Mouse (Mus musculus): ENCODE data around the gene Hist1h1t. TPM values are rescaled to one million over a fixed set of nuclear protein-coding genes. Genes with fewer than 3 reads are reported as not detected.
"Not testable (repeated sequence)": the region's sequence is repeated elsewhere in the genome, so short reads cannot be mapped to it uniquely, and the experiment has no call there.

Hist1h1t gene
- polyA plus RNA-seq, 1 experiment: not detected

- H3K27ac ChIP-seq (replicated peaks; ENCODE audit: low read depth, low read length): peak overlapping the region; percentile 89
- H3K4me1 ChIP-seq (ENCODE audit: control insufficient read depth, insufficient read depth, insufficient read length, low read length): peaks cover 7% of the 10 kb centered on the region
- peak overlapping the region; percentile 85 for H3K4me3 ChIP-seq (ENCODE audit: insufficient read depth, low read depth, low read length)
Observed at GRCm38 (mm10) chr13:23709714-23710373, 14.2 kb downstream of the Hist1h1t start.

- Histone ChIP-seq H3K27ac (replicated peaks; ENCODE audit: low read depth, low read length) (peak within 1 kb of the TSS; percentile 89), H3K4me1 (ENCODE audit: control insufficient read depth, insufficient read depth, insufficient read length, low read length) (peaks cover 7% of the 10 kb centered on the region), H3K4me3 (ENCODE audit: insufficient read depth, low read depth, low read length) (peak within 1 kb of the TSS; percentile 85)
Observed at GRCm38 (mm10) chr13:23710374-23711089, 14.9 kb downstream of the Hist1h1t start, which contains the start of gene Hfe. Gene Hfe (minus strand): TSS chr13:23710854.

GRCm38 (mm10) chr13:23716261-23717042, 20.8 kb downstream of the Hist1h1t start:
- Histone ChIP-seq H3K4me1 (ENCODE audit: control insufficient read depth, insufficient read depth, insufficient read length, low read length) (no peaks in the 10 kb centered on the region; the same call in 1 of the 2 replicates), H3K4me3 (ENCODE audit: insufficient read depth, low read depth, low read length) (no peak overlapping the region), H3K27ac (replicated peaks; ENCODE audit: low read depth, low read length) (no peak overlapping the region; the same call in 1 of the 2 replicates)

GRCm38 (mm10) chr13:23717176-23717575, 21.6 kb downstream of the Hist1h1t start:
- Histone ChIP-seq H3K27ac (replicated peaks; ENCODE audit: low read depth, low read length) (peak overlapping the region; percentile 75), H3K4me3 (ENCODE audit: insufficient read depth, low read depth, low read length) (no peak overlapping the region), H3K4me1 (ENCODE audit: control insufficient read depth, insufficient read depth, insufficient read length, low read length) (no peaks in the 10 kb centered on the region; the same call in 1 of the 2 replicates)

GRCm38 (mm10) chr13:23717593-23718245, 22.1 kb downstream of the Hist1h1t start:
- peak overlapping the region; percentile 75 for H3K27ac ChIP-seq (replicated peaks; ENCODE audit: low read depth, low read length)
- H3K4me1 ChIP-seq (ENCODE audit: control insufficient read depth, insufficient read depth, insufficient read length, low read length); H3K4me3 ChIP-seq (ENCODE audit: insufficient read depth, low read depth, low read length): not testable (repeated sequence)

- no peak overlapping the region for H3K27ac ChIP-seq (replicated peaks; ENCODE audit: low read depth, low read length)
- H3K4me1 ChIP-seq (ENCODE audit: control insufficient read depth, insufficient read depth, insufficient read length, low read length): no peaks in the 10 kb centered on the region
- no peak overlapping the region for H3K4me3 ChIP-seq (ENCODE audit: insufficient read depth, low read depth, low read length)
Observed at GRCm38 (mm10) chr13:23724239-23724638, 28.6 kb downstream of the Hist1h1t start.

- H3K27ac ChIP-seq (replicated peaks; ENCODE audit: low read depth, low read length): no peak overlapping the region
- peaks cover 4% of the 10 kb centered on the region; the same call in 1 of the 2 replicates for H3K4me1 ChIP-seq (ENCODE audit: control insufficient read depth, insufficient read depth, insufficient read length, low read length)
- H3K4me3 ChIP-seq (ENCODE audit: insufficient read depth, low read depth, low read length): no peak overlapping the region
Observed at GRCm38 (mm10) chr13:23725213-23725612, 29.6 kb downstream of the Hist1h1t start.

- Histone ChIP-seq H3K4me3 (ENCODE audit: insufficient read depth, low read depth, low read length) (no peak overlapping the region), H3K4me1 (ENCODE audit: control insufficient read depth, insufficient read depth, insufficient read length, low read length) (peaks cover 4% of the 10 kb centered on the region; the same call in 1 of the 2 replicates), H3K27ac (replicated peaks; ENCODE audit: low read depth, low read length) (peak overlapping the region; percentile 61)
Observed at GRCm38 (mm10) chr13:23728472-23729191, 33.0 kb downstream of the Hist1h1t start.

- H3K4me1 ChIP-seq (ENCODE audit: control insufficient read depth, insufficient read depth, insufficient read length, low read length): peaks cover 4% of the 10 kb centered on the region; the same call in 1 of the 2 replicates
- no peak overlapping the region for H3K4me3 ChIP-seq (ENCODE audit: insufficient read depth, low read depth, low read length)
- peak overlapping the region; percentile 61 for H3K27ac ChIP-seq (replicated peaks; ENCODE audit: low read depth, low read length)
Observed at GRCm38 (mm10) chr13:23729192-23729525, 33.5 kb downstream of the Hist1h1t start.

- Histone ChIP-seq H3K4me1 (ENCODE audit: control insufficient read depth, insufficient read depth, insufficient read length, low read length) (peaks cover 4% of the 10 kb centered on the region; the same call in 1 of the 2 replicates), H3K4me3 (ENCODE audit: insufficient read depth, low read depth, low read length) (no peak overlapping the region), H3K27ac (replicated peaks; ENCODE audit: low read depth, low read length) (peak overlapping the region; percentile 61)
Observed at GRCm38 (mm10) chr13:23729706-23730105, 34.1 kb downstream of the Hist1h1t start.

- Histone ChIP-seq H3K4me1 (ENCODE audit: control insufficient read depth, insufficient read depth, insufficient read length, low read length) (peaks cover 4% of the 10 kb centered on the region; the same call in 1 of the 2 replicates), H3K4me3 (ENCODE audit: insufficient read depth, low read depth, low read length) (no peak overlapping the region), H3K27ac (replicated peaks; ENCODE audit: low read depth, low read length) (0 out of 2 replicates have a peak overlapping the region, but pooled peaks have one; percentile 18)
Observed at GRCm38 (mm10) chr13:23730479-23730878, 34.9 kb downstream of the Hist1h1t start.

GRCm38 (mm10) chr13:23732156-23732804, 36.7 kb downstream of the Hist1h1t start:
- Histone ChIP-seq H3K27ac (replicated peaks; ENCODE audit: low read depth, low read length) (no peak overlapping the region), H3K4me3 (ENCODE audit: insufficient read depth, low read depth, low read length) (no peak overlapping the region), H3K4me1 (ENCODE audit: control insufficient read depth, insufficient read depth, insufficient read length, low read length) (peaks cover 4% of the 10 kb centered on the region; the same call in 1 of the 2 replicates)

- no peak overlapping the region for H3K4me3 ChIP-seq (ENCODE audit: insufficient read depth, low read depth, low read length)
- no peak overlapping the region for H3K27ac ChIP-seq (replicated peaks; ENCODE audit: low read depth, low read length)
- H3K4me1 ChIP-seq (ENCODE audit: control insufficient read depth, insufficient read depth, insufficient read length, low read length): no peaks in the 10 kb centered on the region
Observed at GRCm38 (mm10) chr13:23737091-23737490, 41.5 kb downstream of the Hist1h1t start.

- Histone ChIP-seq H3K4me3 (ENCODE audit: insufficient read depth, low read depth, low read length) (peak overlapping the region; percentile 81), H3K27ac (replicated peaks; ENCODE audit: low read depth, low read length) (peak overlapping the region; percentile 92), H3K4me1 (ENCODE audit: control insufficient read depth, insufficient read depth, insufficient read length, low read length) (no peaks in the 10 kb centered on the region)
Observed at GRCm38 (mm10) chr13:23738041-23738440, 42.4 kb downstream of the Hist1h1t start.

Measured in brown adipose tissue, adult 24 weeks (tissue).